Mouse (Mus musculus) testis, adult 2 months (tissue): Measurements from ENCODE around the gene Spg7.

Experiments used
- CTCF ChIP-seq: fragments of 200-500 bp; IDR thresholded peaks from 2 replicates; pipeline ENCODE4 v1.5.1; 2012; ENCODE audit warnings: low read depth, mild to moderate bottlenecking, inconsistent platforms, low read length, moderate library complexity; ENCODE audit not compliant: control insufficient read depth, insufficient read depth, insufficient replicate concordance
- POLR2A ChIP-seq: fragments of 200-500 bp; IDR thresholded peaks from 2 replicates; pipeline ENCODE4 v1.6.1; 2012; ENCODE audit warnings: low read depth, mild to moderate bottlenecking, inconsistent platforms, low read length, moderate library complexity; ENCODE audit not compliant: control insufficient read depth

DNA sequence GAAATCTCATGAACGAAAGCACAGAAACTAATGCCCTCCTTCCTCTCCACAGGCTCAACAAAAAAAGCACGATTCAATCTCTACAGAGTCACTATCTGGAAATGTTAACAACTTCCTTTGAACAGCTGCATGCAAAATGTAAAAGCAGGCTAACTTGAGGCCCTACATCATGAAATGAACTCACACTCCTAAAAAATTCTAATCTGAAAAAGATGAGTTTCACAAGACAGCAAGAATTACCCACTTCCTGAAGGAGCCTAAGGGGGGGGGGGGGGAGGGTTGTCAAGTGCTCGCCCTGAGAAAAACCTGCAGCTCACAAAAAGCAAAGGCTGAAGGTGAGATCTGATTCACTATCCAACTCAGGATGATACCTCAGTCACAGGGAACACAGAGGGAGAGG, 47.7 kb upstream of the Spg7 start:
- TF ChIP-seq POLR2A (no peak), CTCF (no peak)
